Mouse (Mus musculus): ENCODE measurements around the gene Klkb1. TPM values are rescaled to one million over a fixed set of nuclear protein-coding genes. Genes with fewer than 3 reads are reported as not detected.

Gene Klkb1
- polyA plus RNA-seq (2021; fragmentation: Nextera tagmentation) = not detected in 2 replicates
- long read RNA-seq, experiment 1, partial matches to known transcripts = 0 of 1 reads
- long read RNA-seq, experiment 1, other reads (novel, unspliced or antisense) = 1 of 1 reads
- long read RNA-seq, experiment 2 = 0 reads

DNA sequence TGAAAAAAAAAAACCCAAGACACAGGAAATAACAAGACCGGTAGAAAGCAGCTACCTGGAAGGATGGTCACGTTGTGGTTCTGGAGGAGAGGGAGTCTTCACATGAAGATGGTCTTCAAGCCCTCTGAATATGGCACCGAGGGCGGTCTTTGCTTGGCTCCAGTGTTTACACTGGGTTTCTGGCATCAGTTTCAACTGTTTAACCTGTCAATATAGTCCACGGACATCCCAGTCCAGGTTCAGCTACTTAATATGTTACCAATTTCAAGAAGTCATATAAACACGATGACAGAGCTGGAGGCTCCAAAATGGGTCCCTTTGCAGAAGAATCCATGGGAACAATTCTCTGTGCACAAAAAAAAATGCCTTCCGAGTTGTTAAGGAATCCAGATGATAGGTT is at the start of gene Klkb1:
TSS of gene Klkb1 (minus strand) at position 173 of the 400 bp plus-strand sequence.

DNA sequence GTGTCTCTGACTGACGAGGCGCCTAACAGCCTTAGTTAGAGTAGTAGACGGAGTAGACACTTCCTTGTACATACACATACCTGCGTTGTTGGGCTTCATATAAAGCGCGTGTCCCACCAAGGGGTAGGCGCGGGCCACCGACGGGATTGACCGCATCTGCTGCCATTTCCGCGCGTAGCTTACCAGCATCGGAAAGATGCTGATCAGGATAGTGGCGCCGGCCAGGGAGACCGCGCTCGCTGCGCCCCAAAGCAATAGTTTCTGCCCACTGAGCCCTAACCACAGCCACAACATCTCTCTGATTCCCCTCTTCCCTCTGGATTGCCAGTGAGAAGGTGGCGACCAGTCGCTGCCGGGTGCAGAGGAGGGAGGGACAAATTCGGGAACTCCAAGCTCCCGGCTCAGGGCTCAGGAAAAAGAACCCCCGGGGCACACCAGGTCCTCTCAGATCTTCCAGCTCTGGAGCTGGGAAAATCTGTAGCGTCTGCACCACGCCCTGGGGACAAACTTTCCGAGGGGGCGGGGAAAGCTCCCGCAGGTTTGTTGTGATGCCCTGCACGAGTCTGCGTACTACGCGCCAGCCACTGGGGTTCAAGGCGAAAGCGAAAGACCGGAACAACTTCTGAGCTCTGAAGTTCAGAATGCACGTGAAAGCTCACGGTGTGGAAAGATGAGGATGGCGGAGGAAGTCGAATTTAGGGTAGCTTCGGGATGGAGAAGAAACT is 38.2 kb upstream of the Klkb1 start, which contains the start of gene Cyp4v3:
TSS of gene Cyp4v3 (minus strand) at position 532 of the 725 bp plus-strand sequence.

DNA sequence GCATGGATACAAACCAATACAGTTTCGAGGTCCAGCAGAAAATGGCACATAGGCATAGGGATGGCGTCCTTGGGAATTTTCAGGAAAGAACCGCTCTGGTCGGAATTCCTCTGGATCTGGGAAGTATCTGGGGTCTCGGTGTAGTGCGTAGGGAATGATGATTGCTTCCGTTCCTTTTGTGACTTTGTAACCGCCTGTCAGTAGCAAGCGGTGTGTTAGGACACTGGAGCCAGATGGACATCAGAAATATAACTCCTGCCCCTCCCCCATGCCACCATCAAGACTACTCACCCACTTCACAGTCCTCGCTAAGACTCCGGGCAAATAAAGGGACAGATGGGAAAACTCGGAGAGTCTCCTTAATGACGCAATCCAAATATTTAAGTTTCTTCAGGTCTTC is 13.7 kb upstream of the Klkb1 start, which contains the start of gene Gm45753:
TSS of gene Gm45753 (minus strand) at position 101 of the 400 bp plus-strand sequence.

DNA sequence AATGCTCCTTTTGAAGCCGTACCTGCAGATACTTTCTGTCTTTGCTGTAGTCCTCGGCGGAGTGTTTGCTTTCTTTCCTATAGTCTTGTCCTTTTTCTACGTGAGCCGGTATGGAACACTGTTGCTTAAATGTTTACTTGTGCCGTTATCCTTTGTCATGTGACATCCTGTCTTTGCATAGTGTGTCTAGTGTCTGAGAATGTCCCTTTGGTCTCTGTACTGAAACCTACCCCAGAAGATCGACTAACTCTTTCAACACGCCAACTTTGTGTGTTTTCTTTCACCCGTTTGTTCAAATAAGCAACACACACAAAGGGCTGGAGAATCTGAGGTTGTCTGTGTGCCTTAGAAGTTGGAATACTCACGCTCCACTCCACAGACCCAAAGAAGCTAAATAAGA is 32.7 kb downstream of the Klkb1 start, which contains the start of gene F11:
TSS of gene F11 (minus strand) at position 112 of the 400 bp plus-strand sequence.

Other genes starting within 250 kb of the Klkb1 start
- gene Mtnr1a, start 225.7 kb downstream of the Klkb1 start, polyA plus RNA-seq (2021; fragmentation: Nextera tagmentation) = not detected in 2 replicates
- not detected in 2 replicates for gene F11, start 32.8 kb downstream of the Klkb1 start, polyA plus RNA-seq (2021; fragmentation: Nextera tagmentation)
- gene Gm45753, start 13.6 kb upstream of the Klkb1 start, polyA plus RNA-seq (2021; fragmentation: Nextera tagmentation) = not detected in 2 replicates
- 3.5 and 3.8 TPM in 2 replicates for gene Cyp4v3, start 38.4 kb upstream of the Klkb1 start, polyA plus RNA-seq (2021; fragmentation: Nextera tagmentation)
- gene Fam149a, start 87.4 kb upstream of the Klkb1 start, polyA plus RNA-seq (2021; fragmentation: Nextera tagmentation) = 13.1 and 15.7 TPM in 2 replicates
- 9.2 and 10.3 TPM in 2 replicates for gene Tlr3, start 116.2 kb upstream of the Klkb1 start, polyA plus RNA-seq (2021; fragmentation: Nextera tagmentation)
- gene Sorbs2, start 212.9 kb upstream of the Klkb1 start, polyA plus RNA-seq (2021; fragmentation: Nextera tagmentation) = 49.4 and 58.2 TPM in 2 replicates